ENCODE assay signal across 7 mouse cellular contexts in genomic region chr3:117788800-117789693, GRCm38 (mm10).
A peak's percentile ranks its signal among the peaks of the same experiment; 100 is the strongest.
DNase-seq lines count a peak whose midpoint lies in the region; ATAC-seq lines count a peak whose summit lies in the region.

No protein-coding gene starts in this region.

- H3K4me1 ChIP-seq in midbrain, embryonic 16.5 days (ENCODE audit: control insufficient read depth, insufficient read depth, low read length) = peaks cover 4% of the 10 kb centered on the region
- no peaks in the 10 kb centered on the region for H3K4me1 ChIP-seq in heart, embryonic 11.5 days (ENCODE audit: control insufficient read depth, insufficient read depth, low read length)

- peak; percentile 36 for DNase-seq in ES-CJ7 (ENCODE audit: low read depth, low spot score)
- DNase-seq in WW6 (ENCODE audit: low read depth, low spot score) = peak; percentile 1
- peak; percentile 60 to 75 for DNase-seq in layer of hippocampus, postnatal 10 days (ENCODE audit: low spot score in 2 of 2)
- DNase-seq in gastrocnemius, postnatal 14 days = no peak

- H3K4me3 ChIP-seq in midbrain, embryonic 16.5 days (ENCODE audit: low read depth, low read length) = no peak overlapping the region
- H3K4me3 ChIP-seq in heart, embryonic 11.5 days (ENCODE audit: low read depth, low read length) = no peak overlapping the region

- no peaks in the 10 kb centered on the region for H3K27me3 ChIP-seq in midbrain, embryonic 16.5 days (ENCODE audit: control insufficient read depth, insufficient read depth, low read depth, low read length)
- H3K27me3 ChIP-seq in heart, embryonic 11.5 days (ENCODE audit: control insufficient read depth, insufficient read depth, low read length) = no peaks in the 10 kb centered on the region

- no peak overlapping the region for H3K27ac ChIP-seq in midbrain, embryonic 16.5 days (ENCODE audit: low read length)
- no peak overlapping the region for H3K27ac ChIP-seq in heart, embryonic 11.5 days (ENCODE audit: low read depth, low read length)

- ATAC-seq in hematopoietic stem cell, adult 5-6 weeks (replicated peaks in 1 of 2; ENCODE audit: insufficient read depth in 1 of 2, low FRiP score in 2 of 2, low TSS enrichment in 1 of 2, low read depth in 1 of 2, poor library complexity in 2 of 2, severe bottlenecking in 2 of 2) = peak; percentile 42 to 49; a peak in 2 of 4 replicates
- peak; percentile 83 for ATAC-seq in midbrain, embryonic 16.5 days
- ATAC-seq in heart, embryonic 11.5 days (replicated peaks; ENCODE audit: insufficient number of reproducible peaks, low FRiP score, low TSS enrichment) = no peak

- WGBS in midbrain, embryonic 16.5 days = 55% methylated on average over 14 of the region's 14 CpGs
- 71% methylated on average over 14 of the region's 14 CpGs for WGBS in heart, embryonic 11.5 days (ENCODE audit: insufficient replicate concordance)

- H3K9me3 ChIP-seq in midbrain, embryonic 16.5 days (replicated peaks; ENCODE audit: control insufficient read depth, low read length, poor library complexity, severe bottlenecking) = no peaks in the 10 kb centered on the region
- no peaks in the 10 kb centered on the region for H3K9me3 ChIP-seq in heart, embryonic 11.5 days (replicated peaks; ENCODE audit: control insufficient read depth, low read length)

- intact Hi-C loops in gastrocnemius, postnatal 14 days (cut with DNase I; ENCODE audit: low total_unique reads) = no loop called here

- H3K36me3 ChIP-seq in midbrain, embryonic 16.5 days (ENCODE audit: control insufficient read depth, insufficient read depth, low read length) = no peaks in the 10 kb centered on the region
- no peaks in the 10 kb centered on the region for H3K36me3 ChIP-seq in heart, embryonic 11.5 days (ENCODE audit: control insufficient read depth, insufficient read depth, low read length)

- H3K9ac ChIP-seq in midbrain, embryonic 16.5 days (ENCODE audit: low read depth, low read length) = no peak overlapping the region
- H3K9ac ChIP-seq in heart, embryonic 11.5 days (ENCODE audit: low read depth, low read length) = no peak overlapping the region

- H3K4me2 ChIP-seq in midbrain, embryonic 16.5 days (ENCODE audit: low read length) = no peak overlapping the region
- H3K4me2 ChIP-seq in heart, embryonic 11.5 days = no peak overlapping the region
